ENCODE assay signal across 7 mouse cellular contexts in the genomic region with DNA sequence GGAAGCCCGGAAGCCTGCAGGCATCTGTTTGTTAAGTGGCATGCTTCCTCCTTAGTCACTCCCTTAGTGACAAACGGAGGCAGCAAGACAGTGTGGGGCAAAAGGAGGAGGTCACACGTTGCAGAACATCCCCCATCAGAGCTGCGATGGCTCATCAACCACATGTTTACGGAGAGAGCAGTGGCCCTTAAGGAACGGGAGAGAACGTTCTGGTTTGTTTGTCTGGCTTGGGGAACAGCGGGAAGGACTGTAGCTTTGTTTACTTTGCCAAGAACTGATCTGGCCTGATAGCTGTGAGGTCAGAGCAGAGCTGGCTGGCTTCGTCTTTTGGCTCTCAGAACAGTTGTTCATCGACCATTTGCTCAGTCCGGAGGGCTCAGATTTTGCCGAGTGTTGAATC. TPM values are rescaled to one million over a fixed set of nuclear protein-coding genes. Genes with fewer than 3 reads are reported as not detected.
A peak's percentile ranks its signal among the peaks of the same experiment; 100 is the strongest.
DNase-seq lines count a peak whose midpoint lies in the region; ATAC-seq and TF ChIP-seq lines count a peak whose summit lies in the region.

No protein-coding gene starts in this region.

- intact Hi-C loops in gastrocnemius, postnatal 14 days (cut with DNase I; ENCODE audit: low total_unique reads) = no loop called here

- H3K9me3 ChIP-seq in midbrain, postnatal 0 days (ENCODE audit: low read length) = no peaks in the 10 kb centered on the region
- H3K9me3 ChIP-seq in midbrain, embryonic 10.5 days (replicated peaks) = no peaks in the 10 kb centered on the region; the same call in 1 of the 2 replicates
- H3K9me3 ChIP-seq in stomach, postnatal 0 days (ENCODE audit: control insufficient read depth, low read length) = no peaks in the 10 kb centered on the region

- DNase-seq in midbrain, postnatal 0 days (ENCODE audit: low spot score) = peak; percentile 33
- DNase-seq in midbrain, embryonic 10.5 days (ENCODE audit: low spot score) = no peak
- peak; percentile 67 to 69 for DNase-seq in cerebellum, postnatal 10 days
- peak; percentile 43 for DNase-seq in gastrocnemius, postnatal 14 days
- DNase-seq in kidney, postnatal 36 days = peak; percentile 45 to 68
- DNase-seq in stomach, postnatal 0 days (ENCODE audit: low spot score) = peak; percentile 31
- DNase-seq in frontal cortex, postnatal 14 days (ENCODE audit: low spot score in 2 of 2) = no peak

- TF ChIP-seq EP300 in stomach, postnatal 0 days (optimal IDR thresholded peaks at IDR 0.05) = no peak

- no peak overlapping the region for H3K4me2 ChIP-seq in midbrain, postnatal 0 days (ENCODE audit: low read depth, low read length, poor library complexity, severe bottlenecking)
- H3K4me2 ChIP-seq in stomach, postnatal 0 days (replicated peaks; ENCODE audit: low read depth) = no peak overlapping the region

- no peak for TF ChIP-seq CTCF in midbrain, postnatal 0 days (IDR thresholded peaks at IDR 0.05)
- no peak for TF ChIP-seq CTCF in stomach, postnatal 0 days (IDR thresholded peaks at IDR 0.05; ENCODE audit: low read depth)

- ATAC-seq in midbrain, postnatal 0 days (ENCODE audit: low FRiP score) = no peak
- ATAC-seq in stomach, postnatal 0 days (ENCODE audit: low FRiP score, low TSS enrichment) = peak; percentile 45

- H3K36me3 ChIP-seq in midbrain, postnatal 0 days (ENCODE audit: insufficient read depth, low read length) = no peaks in the 10 kb centered on the region
- H3K36me3 ChIP-seq in midbrain, embryonic 10.5 days = no peaks in the 10 kb centered on the region
- H3K36me3 ChIP-seq in stomach, postnatal 0 days (ENCODE audit: control insufficient read depth, insufficient read depth, low read length) = no peaks in the 10 kb centered on the region

- no peaks in the 10 kb centered on the region for H3K27me3 ChIP-seq in midbrain, postnatal 0 days (ENCODE audit: insufficient read depth, low read length)
- H3K27me3 ChIP-seq in midbrain, embryonic 10.5 days (ENCODE audit: low read depth, poor library complexity, severe bottlenecking) = no peaks in the 10 kb centered on the region
- H3K27me3 ChIP-seq in stomach, postnatal 0 days (ENCODE audit: control insufficient read depth, insufficient read depth, low read length) = no peaks in the 10 kb centered on the region

- H3K4me1 ChIP-seq in midbrain, postnatal 0 days (ENCODE audit: insufficient read depth, low read length) = 0 out of 2 replicates have a peak, but pooled peaks cover under 1% of the 10 kb centered on the region
- peaks cover 30% of the 10 kb centered on the region for H3K4me1 ChIP-seq in midbrain, embryonic 10.5 days
- H3K4me1 ChIP-seq in stomach, postnatal 0 days (replicated peaks; ENCODE audit: control insufficient read depth, insufficient read depth) = peaks cover 5% of the 10 kb centered on the region; the same call in 1 of the 2 replicates

- WGBS in midbrain, postnatal 0 days = 52% methylated on average over 12 of the region's 12 CpGs
- WGBS in midbrain, embryonic 10.5 days = 60% methylated on average over 12 of the region's 12 CpGs
- WGBS in stomach, postnatal 0 days = 7% methylated on average over 12 of the region's 12 CpGs

- H3K4me3 ChIP-seq in midbrain, postnatal 0 days (ENCODE audit: low read depth, low read length) = no peak overlapping the region
- H3K4me3 ChIP-seq in midbrain, embryonic 10.5 days = no peak overlapping the region
- H3K4me3 ChIP-seq in stomach, postnatal 0 days (ENCODE audit: low read depth, low read length) = no peak overlapping the region

- H3K9ac ChIP-seq in midbrain, postnatal 0 days (replicated peaks; ENCODE audit: low read length, poor library complexity, severe bottlenecking) = no peak overlapping the region
- H3K9ac ChIP-seq in stomach, postnatal 0 days (ENCODE audit: low read length) = no peak overlapping the region

- no peak overlapping the region for H3K27ac ChIP-seq in midbrain, postnatal 0 days (ENCODE audit: low read depth, low read length)
- H3K27ac ChIP-seq in midbrain, embryonic 10.5 days (replicated peaks) = no peak overlapping the region
- H3K27ac ChIP-seq in stomach, postnatal 0 days (replicated peaks) = 0 out of 2 replicates have a peak overlapping the region, but pooled peaks have one; percentile 35

RNA-seq across cellular contexts. Expression of gene Dhx8, which starts 32.3 kb away (rescaled TPM):
- total RNA-seq in midbrain, postnatal 0 days (2014; rRNA removed) = 25.7 and 28.5 TPM in 2 replicates
- 22.2 and 30.6 TPM in 2 replicates for polyA plus RNA-seq in midbrain, postnatal 0 days (2015; fragmentation: Nextera tagmentation; extraction: Ambion mirVana)
- 40.0 and 44.0 TPM in 2 replicates for polyA plus RNA-seq in midbrain, embryonic 10.5 days (2016; fragmentation: Nextera tagmentation; extraction: Ambion mirVana)
- total RNA-seq in gastrocnemius, postnatal 14 days (2021) = 10 to 100 TPM; 12.7 to 13.6 TPM
- 12.6 and 12.8 TPM in 2 replicates for polyA plus RNA-seq in stomach, postnatal 0 days (2015; fragmentation: Nextera tagmentation; extraction: Ambion mirVana)

RNA-seq across cellular contexts. Expression of gene Arl4d, which starts 35.1 kb away (rescaled TPM):
- total RNA-seq in midbrain, postnatal 0 days (2014; rRNA removed) = 4.5 and 6.9 TPM in 2 replicates
- polyA plus RNA-seq in midbrain, postnatal 0 days (2015; fragmentation: Nextera tagmentation; extraction: Ambion mirVana) = 5.7 and 7.1 TPM in 2 replicates
- 4.3 and 4.4 TPM in 2 replicates for polyA plus RNA-seq in midbrain, embryonic 10.5 days (2016; fragmentation: Nextera tagmentation; extraction: Ambion mirVana)
- total RNA-seq in gastrocnemius, postnatal 14 days (2021) = 10 to 100 TPM in 1 of 2 experiments, 1 to 10 TPM in 1; 7.1 to 10.7 TPM
- polyA plus RNA-seq in stomach, postnatal 0 days (2015; fragmentation: Nextera tagmentation; extraction: Ambion mirVana) = 9.5 and 10.0 TPM in 2 replicates

Comparison
In these comparisons a context has a peak if more than half of its experiments do, and no peak if none do; other contexts are left out.
1. DNase-seq: peak in midbrain, postnatal 0 days (single experiment), cerebellum, postnatal 10 days (2 of 2), gastrocnemius, postnatal 14 days (single experiment), kidney, postnatal 36 days (2 of 2) and stomach, postnatal 0 days (single experiment); none in midbrain, embryonic 10.5 days (single experiment) and frontal cortex, postnatal 14 days (0 of 2).